Mouse (Mus musculus): ENCODE measurements around the gene Fbxo10.
A peak's percentile ranks its signal among the peaks of the same experiment; 100 is the strongest.
"Not testable (repeated sequence)": the region's sequence is repeated elsewhere in the genome, so short reads cannot be mapped to it uniquely, and the experiment has no call there.

Gene Fbxo10

DNA sequence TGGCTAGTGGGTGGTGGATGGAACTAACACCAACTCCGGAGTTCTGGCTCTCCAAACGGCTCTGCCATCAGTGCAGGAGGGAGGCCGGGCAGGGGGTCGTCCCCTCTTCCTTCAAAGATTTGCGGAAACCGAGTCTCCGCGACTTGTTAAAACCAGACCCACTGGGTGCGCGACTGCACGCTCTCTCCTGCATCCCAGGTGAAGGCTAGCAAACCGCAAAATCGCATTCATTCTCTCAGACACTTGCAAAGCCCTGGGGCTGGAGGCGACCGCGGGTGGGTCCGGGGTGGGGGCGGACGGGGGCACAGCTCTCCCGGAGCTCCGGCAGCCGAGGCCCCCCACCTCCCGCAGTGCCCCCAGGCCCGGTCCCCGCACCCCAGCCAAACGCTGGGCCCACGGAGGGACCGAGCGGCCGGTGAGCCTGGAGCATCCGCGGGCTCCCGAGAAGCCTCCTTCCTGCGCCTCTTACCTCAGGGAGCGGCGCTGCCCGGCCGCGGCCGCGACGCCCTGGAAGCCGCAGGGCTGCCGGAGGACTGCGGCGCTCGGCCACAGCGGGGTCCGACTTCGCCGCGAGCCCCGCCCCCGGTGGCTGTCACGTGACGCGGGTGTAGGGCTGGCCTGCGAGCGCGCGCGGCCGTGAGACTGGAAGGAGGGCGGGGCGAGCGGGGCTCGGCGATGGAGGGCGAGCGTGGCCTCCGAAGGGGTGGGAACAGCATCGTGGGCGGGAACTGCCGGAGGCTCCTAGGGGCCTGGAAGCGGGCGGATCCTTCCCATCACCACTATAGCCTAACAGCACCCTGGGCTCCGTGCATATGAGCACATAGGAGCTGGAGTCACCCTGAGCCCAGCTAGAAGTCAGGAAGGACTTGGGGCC is at the start of gene Fbxo10:
TSS of gene Fbxo10 (minus strand) at position 584 of the 874 bp plus-strand sequence.
- DNase-seq, result peak; percentile 92 to 94

DNA sequence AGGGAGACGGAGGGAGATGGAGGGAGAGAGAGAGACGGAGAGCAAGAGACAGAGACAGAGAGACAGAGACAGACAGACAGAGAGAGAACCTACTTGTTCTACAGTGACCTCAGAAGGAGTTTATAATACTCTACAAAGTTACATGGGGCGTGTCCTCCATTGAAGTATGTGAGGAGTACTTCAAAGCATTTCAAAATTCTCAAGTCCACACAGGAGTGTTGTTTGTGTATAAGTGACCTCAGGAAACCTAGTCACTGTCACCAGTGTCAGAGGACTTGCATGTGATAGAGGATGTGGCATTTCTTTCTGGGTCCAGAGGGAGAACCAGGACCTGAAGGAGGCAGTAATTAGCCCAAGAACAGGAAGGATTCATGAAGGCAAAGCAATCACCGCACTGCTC is 46.6 kb upstream of the Fbxo10 start:
- DNase-seq, result peak; percentile 11 to 22

DNA sequence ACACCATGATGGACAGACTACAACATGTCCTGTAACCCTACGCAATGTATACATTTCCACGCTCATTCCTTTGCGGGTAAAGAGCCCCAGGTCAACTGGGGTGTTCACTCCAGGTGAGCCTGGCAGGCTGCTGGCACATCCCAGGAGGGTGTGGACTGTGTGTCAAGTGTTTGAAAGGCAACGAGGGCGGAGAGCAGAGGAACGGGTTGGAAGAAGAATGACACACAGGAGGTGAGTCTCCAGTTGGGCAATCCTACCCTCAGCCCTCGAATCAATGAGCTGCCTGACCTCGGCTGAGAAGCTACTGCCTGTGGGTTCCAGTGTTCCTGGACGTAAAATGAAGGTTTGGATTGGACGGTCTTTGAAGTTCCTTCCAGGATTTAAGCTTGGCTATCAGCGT is 36.9 kb upstream of the Fbxo10 start:
- DNase-seq, result peak in 1 of 2 experiments; percentile 12

DNA sequence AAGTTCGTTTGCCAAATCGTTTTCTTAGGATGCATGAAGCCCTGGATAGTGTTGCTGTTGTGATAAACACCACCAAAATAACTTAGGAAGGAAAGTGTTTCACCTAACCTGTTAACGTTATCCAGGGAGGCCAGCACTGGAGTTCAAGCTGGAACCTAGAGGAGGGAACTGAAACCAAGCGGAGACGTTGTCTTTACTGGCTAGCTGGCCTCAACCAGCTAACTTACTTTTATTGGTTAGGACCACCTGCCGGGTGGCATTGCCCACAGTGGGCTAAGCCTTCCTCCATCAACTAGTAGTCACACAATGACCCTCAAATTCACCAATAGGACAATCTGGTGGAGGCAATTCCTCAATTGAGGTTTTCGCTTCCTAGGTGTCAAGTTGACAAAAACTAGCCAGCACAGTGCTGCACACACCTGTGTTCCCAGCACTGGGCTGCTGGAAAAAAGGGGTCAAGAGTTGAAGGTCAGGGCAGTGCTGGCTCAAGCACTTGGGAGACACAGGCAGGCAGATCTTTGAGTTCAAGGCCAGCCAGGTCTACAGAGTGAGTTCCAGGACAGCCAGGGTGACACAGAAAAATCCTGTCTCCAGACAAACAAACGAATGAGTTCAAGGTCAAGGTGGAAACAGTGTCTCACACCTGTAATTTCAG is 24.2 kb upstream of the Fbxo10 start:
- no peak for DNase-seq

DNA sequence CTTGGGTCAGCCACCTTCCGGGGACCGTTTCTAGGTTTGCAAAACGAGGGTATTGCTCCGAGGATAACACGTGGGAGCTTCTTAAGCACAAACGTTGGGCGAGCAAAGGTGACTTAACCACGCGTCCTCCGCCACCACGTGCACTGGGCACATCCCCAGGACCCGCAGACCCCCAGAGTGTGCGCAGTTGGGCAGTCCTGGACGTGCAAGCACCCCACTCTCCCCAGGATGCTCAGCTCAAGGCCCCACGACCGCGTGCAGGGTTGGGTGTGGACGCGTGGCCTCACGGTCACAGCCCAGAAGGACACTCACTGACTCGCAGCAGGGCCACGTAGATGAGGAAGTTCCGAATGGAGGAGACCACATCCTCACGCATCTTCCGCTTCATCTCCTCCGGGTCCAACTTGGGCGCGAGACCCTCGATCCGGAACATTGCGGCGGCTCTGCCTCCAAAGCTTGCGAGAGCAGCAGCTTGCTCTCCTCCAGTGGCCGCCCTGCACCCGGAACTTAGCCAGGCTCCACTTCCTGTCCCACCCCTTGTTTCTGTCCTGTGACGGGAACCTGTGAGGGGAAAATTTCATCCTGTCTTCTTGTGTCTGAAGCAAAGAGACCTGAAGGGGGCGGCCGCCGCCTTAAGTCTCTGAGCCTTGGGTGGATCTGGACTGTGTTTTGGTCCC is 23.3 kb upstream of the Fbxo10 start, which contains the start of gene Tomm5:
TSS of gene Tomm5 (minus strand) at position 514 of the 677 bp plus-strand sequence.
- peak; percentile 90 to 93 for DNase-seq

DNA sequence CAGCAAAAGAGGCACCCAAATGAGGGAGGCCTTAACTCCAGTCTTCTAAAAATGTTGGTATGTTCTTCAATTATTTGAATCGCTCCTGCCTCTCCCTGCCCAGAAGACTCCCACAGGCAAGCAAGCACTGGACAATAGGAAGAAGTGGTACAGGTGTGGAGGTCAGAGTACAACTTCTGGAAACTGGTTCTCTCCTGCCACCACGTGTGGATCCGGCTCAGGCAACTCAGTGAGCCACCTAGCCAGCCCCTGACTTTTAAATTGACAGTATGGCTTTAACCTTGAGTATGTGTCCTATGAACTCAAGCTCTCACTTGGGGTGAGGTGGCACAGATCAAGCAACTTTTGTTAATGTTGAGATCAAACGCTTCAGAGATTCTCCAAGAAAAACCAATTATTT is 22.7 kb upstream of the Fbxo10 start:
- no peak for DNase-seq

DNA sequence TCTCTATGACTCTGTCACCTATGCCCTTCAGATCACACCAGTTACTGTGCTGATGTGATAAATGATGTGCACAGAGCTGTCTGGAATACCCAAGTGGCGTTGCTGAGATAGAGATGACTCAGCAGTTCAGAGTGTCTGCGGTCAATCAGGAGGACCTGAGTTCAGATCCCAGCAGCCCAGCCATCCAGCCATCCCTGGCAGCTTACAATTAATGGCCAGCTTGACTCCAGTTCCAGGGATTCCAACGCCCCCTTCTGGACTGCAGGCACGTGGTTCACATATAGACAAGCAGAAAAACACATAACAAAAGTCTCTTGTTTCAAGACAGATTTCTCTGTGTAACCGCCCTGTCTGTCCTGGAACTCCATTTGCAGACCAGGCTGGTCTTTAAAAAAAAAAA is 22.0 kb upstream of the Fbxo10 start:
- DNase-seq, result no peak

DNA sequence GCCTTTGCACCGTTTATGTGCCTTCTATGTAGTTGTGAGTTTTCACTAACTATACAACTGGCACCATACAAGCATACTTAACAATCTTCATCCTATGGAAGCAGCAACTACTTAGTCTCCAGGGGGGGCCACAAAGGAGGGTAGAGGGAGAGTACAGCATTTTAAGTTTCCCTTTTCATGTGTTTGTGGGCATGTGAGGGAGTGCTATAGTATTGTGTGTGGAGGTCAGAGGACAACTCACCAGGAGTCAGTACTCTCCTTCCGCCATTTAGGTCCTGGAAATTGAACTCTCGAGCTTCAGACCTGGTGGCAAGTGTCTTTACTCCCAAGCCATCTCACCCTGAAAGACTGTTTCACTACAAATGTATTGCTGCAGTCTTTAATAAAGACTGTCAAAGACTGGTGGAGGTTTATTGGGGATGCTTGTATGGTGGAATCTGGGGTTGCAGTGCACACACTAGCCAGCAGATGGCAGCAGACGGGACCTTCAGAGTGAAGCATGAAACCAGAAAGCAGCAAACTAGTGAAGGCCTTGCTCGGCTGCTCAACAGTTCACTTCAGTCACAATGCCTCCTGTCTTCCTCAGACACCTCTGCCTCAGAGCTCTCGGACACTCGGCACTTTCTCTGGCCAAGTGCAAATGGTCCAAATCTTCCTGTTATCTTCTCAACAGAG is 12.9 kb upstream of the Fbxo10 start:
- peak; percentile 41 to 44 for DNase-seq

DNA sequence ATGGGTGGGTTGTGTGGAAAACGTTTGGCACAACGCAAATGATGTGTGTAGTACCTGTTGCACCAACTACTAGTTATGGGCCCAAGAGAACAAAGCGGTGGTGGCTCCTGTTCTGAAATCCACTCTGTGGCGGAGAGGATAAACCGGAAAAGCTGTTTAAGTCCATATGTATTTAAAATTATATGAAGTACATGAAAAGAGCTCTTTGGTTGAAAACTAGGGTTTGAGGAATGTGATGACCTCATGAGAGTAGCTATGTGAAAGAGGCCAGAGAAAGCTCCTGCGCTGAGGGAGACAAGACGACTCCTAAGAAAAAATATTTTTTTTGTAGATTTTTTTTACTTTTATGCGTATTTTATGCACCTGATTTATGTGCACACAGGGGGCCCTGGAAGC is 489 bp upstream of the Fbxo10 start:
- DNase-seq, result no peak

DNA sequence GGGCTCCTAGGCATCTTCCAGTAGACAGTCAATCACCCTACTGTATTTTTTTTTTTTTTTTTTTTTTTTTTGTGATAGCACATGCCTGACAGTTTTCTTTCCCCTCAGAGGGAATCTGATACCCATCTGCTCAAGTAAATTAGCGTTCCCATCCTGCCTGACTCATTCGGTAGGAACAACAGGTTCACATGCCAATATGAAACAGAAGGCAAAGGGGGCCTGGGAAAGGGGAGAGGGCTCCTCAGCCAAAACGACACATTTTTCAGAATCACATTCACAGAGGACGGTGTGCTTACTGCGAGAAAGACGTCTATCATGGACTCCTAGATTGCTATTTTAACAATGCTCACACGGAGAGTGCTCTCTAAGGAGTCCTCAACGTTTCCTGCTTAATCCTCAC is 917 bp downstream of the Fbxo10 start:
- no peak for DNase-seq

DNA sequence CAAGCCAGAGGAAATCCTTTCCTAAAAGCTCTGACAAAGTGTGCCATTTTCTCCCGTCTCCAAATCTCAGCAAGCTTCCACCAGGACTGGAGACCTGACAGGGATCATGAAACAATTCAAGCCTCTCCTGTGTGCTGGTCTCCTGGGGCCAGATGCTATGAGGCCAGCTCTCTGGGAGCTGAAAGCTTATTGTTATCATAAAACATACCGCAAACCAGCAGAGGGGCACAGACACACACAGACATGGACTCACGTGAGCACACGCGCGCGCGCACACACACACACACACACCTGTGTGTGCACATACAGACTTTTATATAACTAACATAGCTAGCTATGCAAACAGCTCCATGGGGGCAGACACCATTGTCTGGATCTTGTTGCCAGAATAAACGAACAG is 1.5 kb downstream of the Fbxo10 start:
- no peak for DNase-seq

DNA sequence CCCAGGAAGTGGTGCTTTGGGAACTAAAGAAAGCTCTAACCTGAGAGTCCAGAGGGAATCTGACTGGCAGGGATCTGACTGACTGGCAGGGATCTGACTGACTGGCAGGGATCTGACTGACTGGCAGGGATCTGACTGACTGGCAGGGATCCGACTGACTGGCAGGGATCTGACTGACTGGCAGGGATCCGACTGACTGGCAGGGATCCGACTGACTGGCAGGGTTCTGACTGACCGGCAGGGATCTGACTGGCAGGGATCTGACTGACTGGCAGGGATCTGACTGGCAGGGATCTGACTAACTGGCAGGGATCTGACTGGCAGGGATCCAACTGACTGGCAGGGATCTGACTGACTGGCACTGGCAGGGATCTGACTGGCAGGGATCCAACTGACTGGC is 3.4 kb downstream of the Fbxo10 start:
- not testable (repeated sequence) for DNase-seq

DNA sequence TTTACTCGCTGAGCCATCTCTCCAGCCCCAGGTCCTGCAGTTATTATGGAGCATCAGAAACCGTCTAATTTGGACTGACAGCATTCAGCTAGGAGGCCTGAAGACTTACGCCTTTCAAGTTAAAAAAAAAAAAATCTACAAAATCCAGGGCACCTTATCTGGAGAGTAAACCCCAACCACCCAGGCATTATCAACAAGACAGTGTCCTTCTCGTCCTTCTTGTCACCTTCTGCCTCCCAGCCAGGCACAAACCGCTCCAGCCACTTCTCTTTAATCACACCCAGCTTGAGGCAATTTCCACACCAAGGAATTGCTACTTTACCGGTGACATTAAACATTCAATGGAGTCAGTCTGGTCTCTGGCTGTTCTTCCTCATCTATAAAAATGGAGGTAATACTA is 10.9 kb downstream of the Fbxo10 start:
- DNase-seq, result no peak

DNA sequence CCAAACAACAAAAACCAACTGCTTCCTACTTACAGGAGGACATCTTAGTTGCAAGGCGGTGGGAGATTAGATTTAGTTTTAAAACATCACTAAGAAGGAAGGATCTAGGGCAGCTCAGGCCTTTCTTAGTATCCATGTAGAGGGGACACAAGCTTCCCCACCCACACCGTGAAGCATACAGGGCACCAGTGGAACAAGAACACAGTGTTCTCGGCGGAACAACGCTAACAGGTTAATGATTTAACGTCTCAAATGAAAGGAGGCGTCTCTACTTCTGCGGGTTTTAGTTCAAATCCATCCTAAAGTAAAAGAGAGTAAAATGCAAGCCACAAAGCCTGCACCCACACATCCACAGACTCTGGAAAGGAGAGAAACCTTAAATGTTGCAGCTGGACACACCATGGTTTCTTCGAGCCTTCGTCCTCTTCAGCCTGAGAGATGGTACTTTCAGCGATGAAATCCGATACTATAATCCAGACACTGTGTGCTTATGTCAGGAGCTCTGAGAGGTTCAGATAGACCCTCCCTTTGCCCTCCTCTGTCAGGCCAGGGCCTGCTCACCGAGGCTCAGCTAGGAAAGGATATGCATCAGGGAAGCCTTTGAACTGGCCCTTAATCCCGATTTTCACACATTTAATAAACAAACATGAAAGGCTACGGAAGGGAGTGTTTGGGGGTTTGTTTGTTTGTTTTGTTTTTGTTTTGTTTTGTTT is 12.0 kb downstream of the Fbxo10 start:
- no peak for DNase-seq

DNA sequence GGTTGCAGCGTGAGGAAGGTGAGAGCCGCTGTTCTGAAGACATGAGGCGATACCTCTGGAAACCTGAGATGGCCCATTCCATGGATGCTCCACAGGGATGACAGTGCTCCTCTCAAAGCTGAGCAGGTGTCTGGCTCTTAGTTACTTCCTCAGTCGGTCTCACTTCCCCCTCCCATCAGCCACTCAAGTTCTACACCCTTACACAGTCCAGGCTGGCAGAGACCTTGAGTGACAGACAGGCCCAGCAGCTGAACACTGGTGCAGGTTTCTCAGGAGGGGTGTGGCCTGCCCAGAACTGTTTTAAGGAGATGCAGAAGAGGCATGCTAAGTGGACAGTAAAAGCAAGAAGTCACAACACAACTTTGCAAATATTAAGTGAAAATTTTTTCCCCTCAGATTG is 16.7 kb downstream of the Fbxo10 start:
- no peak for DNase-seq

DNA sequence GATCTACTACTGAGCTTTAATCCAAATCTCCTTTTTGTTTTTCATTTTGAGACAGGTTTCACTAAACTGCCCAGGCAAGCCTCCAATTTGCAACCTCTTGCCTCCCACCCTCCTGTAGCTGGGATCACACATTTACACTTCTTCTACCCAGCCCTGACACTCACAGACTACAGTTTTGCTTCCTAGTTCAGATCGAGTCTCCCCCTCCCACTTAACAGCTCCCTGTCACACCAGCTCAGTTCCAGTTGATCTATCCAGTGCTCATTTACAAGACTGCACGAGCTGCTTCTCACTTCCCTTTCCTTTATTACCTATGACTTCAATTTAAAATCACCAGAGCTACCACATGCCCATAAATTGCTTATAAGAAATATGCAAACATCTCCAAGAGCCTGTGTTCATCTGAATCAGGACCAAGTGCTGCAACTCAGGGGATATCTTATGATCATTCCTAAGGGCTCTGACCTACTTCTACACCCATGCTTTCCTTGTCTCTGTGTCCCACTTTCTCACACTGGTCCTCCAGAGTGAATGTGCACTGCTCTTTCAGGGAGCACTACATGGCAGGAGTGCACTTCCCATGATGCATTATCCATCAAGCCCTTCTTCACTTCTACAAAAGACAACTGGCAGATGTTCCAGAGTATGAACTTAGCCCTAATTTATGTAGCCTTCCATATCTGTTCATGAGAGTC is 18.2 kb downstream of the Fbxo10 start:
- DNase-seq, result no peak

DNA sequence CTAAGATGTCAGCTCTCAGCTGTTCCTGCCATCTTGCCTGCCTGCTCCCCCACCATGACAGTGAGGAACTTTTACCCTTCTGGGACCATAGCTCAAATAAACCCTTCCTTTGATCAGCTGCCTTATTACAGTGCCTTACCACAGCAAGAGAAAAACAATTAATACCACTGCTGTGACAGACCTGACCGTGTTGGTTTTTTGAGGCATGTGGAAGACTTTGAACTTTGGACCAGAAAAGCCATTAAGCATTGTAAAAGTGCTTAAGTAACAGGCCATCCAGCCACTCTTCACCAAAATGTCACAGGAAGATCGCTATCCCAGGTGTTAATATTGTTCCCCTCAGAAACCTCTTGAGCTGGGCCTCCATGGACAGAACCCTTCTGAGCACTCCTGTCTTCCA is 19.8 kb downstream of the Fbxo10 start:
- no peak for DNase-seq

DNA sequence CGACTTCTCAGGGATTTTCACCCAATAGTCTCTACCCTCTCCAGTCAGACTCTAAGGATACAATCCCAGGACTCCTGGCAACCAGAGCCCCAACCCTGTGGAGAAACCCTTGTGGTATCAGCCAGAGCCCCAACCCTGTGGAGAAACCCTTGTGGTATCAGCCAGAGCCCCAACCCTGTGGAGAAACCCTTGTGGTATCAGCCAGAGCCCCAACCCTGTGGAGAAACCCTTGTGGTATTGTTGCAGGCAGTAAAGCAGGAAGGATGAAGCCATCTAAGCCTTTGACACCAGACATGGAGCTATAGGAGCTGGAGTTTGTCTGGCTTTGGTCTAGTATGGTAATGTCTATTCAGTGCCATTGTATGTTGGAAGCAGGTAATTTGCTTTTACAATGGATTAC is 20.6 kb downstream of the Fbxo10 start:
- not testable (repeated sequence) for DNase-seq

DNA sequence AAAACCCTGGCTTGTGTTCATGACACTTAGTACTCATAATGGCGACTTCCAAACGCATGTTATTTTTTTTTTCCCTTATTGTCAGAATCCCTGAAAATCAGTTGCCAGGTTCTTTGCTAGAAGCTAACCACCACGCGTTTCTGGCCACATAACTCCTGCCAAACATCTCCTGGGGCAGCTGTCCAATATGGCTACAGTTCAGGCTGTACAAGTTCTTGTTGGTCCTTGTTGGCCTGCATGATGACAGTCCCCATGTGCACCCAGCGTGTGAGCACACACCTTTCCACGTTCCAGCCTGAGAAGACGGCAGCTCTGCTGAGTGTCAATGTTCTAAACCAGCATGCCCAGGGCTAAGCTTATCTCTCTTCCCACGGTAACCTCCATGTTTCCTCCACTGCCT is 29.0 kb downstream of the Fbxo10 start:
- DNase-seq, result no peak

DNA sequence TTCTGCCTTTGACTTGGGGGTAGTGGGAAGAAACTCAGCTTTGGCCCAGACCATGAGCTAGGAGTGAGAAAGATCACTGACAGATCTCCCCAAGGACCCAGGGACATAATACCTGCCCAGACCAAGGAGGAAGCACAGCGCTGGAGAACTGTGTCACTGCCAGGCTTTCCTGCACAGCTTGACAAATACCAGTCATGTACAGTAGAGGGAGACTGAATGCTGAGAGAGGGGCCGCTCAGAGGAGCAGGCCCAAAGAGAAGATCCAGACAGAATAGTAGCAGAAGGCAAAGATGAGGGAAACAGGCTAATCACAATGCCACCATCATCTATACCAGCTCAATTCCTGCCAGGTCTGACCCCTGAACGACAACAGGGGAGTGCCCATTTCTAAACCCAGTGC is 29.5 kb downstream of the Fbxo10 start:
- no peak for DNase-seq

DNA sequence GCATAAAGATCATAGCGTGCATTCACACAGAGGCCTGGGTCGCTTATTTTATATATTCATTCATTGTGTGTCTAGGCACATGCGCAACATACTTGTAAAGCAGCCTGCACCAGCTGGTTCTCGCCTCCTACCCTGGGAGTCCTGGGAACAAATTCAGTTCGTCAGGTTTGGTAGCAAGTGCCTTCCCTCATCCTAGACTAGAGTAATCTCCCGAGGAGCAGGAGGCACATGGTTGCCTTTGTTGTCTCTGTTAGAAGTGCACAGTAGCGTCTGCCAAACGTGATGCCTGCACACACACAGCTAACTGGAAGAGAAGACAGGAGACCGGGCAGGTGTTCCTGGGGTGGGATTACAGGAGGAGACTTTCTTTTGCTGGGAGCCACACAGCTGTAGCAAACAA is 36.4 kb downstream of the Fbxo10 start:
- no peak for DNase-seq

Data from lung, adult 18-20 months (tissue).